Mouse (Mus musculus): Measurements from ENCODE around the gene Rcn1.

- TF ChIP-seq CTCF (IDR thresholded peaks at IDR 0.05; ENCODE audit: borderline replicate concordance, insufficient read depth, low read length) (no peak), POLR2A (IDR thresholded peaks at IDR 0.05; ENCODE audit: low read depth, low read length) (no peak)
Observed at GRCm38 (mm10) chr2:105391414-105391784, 7.7 kb downstream of the Rcn1 start.
